Mouse (Mus musculus): ENCODE measurements around the gene Ptpre.

The Ptpre gene

DNA sequence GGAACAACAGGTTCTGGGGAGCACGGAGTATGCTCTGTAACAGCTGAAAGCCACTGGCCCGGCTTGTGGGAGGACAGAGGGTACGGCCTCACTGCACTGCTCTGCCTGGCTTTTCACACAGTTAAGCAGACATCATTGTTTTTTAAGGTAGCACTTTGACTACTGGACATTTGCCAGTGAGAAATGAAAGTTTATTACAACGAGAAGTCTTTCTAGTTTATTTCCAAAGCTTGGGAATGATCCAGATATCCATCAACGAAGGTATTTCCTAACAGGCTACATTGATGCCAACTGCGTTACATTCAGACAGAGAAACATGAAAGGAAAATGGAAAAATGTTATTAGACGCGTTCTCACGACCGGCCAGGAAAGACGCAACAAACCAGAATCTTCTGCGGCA lies 190.8 kb downstream of the Ptpre start:
- no peak for DNase-seq (ENCODE audit: low spot score)

DNA sequence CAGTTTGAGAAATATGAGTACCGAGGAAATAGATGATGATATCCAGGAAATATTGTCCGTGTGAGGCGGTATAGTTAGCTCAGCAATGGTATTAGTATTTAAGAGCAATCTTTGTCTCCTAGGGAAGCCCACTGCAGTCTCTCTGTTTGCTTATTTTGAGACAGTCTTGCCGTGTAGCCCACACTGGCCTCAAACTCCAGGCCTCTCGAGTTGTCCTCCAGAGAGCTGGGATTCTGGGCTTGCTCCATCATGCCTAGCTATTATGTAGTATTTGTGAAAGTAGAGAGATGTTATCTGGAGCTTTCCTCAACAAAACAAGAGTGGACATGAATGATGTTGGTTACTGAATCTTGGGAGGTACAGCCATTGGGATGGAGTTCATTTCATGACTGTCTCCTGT lies 197.1 kb downstream of the Ptpre start:
- DNase-seq (ENCODE audit: low spot score): no peak

DNA sequence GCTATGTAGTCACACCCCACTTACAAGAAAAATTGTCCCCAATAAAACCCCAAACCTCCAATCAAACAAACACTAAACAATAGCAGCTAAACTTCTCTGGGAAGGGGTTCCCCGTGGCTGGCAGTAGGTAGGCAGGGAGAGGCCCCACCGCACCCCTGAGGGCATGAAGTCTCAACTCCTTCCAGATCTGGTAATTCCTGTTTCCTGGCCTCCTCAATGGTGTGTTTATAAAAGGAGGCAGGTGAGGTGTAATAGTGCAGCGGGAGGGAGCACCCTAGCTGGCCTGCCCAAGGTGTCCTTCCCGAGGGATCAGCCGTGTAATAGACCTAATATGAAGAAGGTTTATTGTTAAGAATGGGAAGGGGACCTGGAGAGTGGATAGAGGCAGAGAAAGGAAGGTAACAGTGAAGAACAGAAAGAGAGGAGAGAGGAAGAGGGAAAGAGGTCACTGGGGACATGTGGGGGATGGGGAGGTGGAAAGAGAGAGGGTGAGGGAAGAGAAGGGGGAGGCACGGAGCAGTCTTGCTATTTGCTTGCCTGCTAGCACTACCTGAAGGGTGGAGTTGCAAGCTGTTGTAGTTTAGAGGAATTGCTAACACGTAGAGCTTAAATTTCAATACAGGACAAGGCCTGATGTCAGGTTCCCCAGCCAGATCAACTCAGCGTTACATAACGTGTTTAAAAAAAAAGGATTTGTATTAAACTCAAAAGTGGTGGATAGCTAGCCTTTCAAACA lies 197.8 kb downstream of the Ptpre start:
- DNase-seq (ENCODE audit: low spot score): no peak

Measured in adipocyte (in vitro differentiated cells).